Mouse (Mus musculus) heart, postnatal 10 days (tissue): ENCODE data around the gene Tmem273. TPM values are rescaled to one million over a fixed set of nuclear protein-coding genes. Genes with fewer than 3 reads are reported as not detected.

Experiments used
- DNase-seq, 2 experiments: peaks; one replicate each; pipeline ENCODE4 v3.0.0; 2021
- intact Hi-C: fragments of 180-260 bp; cut with DNase I; formaldehyde crosslinking; loops from one replicate; pipeline ENCODE4 v1.15.1; 2025
- total RNA-seq, 2 experiments: library from RNA; stranded (reverse); gene quantifications; 2 replicates each; pipeline ENCODE4 v1.2.3; 2021

Gene Tmem273
- total RNA-seq, 2 experiments from 2014 or later, result 0.50 to 0.99 TPM

GRCm38 (mm10) chr14:32801662-32802024, 15.9 kb downstream of the Tmem273 start:
- no peak for DNase-seq
- intact Hi-C loops, result loop anchor here (10.0 kb wide), 1 partner anchor 177 kb away; no protein-coding TSS in a partner anchor

DNA sequence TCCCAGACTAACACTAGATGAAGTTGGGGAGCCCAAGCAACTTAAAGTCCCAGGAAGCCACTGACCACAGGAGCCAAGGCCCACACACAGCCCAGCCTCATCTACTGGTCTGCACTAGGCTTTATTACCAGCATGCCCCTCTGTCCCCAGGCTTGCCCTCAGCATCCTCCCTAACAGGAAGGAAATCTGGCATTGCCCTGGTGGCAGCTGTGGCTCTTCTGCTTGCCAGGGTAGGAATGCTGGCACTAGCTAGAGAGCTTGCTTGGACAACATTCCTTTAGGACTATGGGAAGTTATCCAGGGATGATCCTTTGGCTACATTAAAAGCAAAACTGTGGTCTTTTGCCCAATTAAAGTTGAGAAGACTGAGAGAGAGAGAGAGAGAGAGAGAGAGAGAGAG, 24.3 kb downstream of the Tmem273 start:
- DNase-seq, result no peak

DNA sequence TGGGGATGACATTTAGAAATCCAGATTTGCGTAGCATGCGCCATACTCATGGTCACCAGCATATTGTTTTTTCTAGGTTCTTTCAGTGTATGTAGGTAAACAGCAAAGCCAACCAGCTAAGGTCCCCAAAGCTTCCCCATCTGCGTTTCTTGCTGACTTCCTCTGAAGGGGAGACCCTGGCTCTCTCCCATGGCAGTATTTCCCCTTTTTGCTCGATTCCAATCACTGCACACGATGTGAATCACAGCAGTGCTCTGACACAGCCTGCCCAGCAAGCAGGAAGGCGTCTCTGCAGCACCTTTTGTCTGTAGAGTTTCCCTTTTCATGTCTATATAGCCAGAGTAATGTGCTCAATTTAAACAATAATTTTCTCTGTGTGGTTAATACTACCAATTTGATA, 26.7 kb downstream of the Tmem273 start:
- no peak for DNase-seq
- intact Hi-C loops, result no loop called here

More for the DNA sequence above, 24.3 kb downstream of the Tmem273 start:
- intact Hi-C loops, result no loop called here

DNA sequence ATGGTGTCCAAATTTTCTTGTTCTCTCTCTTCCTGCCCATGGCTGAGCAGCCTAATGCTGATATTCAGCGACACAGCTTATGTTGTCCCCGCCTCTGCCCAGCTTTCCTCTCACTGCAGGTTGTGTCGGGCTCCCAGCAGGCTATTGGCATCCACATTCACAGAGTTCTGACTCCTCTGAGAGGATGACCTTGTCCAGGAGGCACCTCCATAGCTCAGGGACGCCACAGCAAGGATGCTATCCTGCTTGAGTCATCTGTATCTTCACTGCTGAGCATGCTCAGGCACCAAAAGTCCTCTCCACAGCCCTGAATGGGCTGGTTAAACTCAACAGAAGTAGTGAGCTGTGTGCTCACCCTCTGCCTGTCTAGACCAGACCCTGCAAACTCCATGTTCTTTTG, 29.2 kb downstream of the Tmem273 start:
- intact Hi-C loops, result loop anchor here (5.0 kb wide), 1 partner anchor 147 kb away; no protein-coding TSS in a partner anchor
- DNase-seq, result no peak

GRCm38 (mm10) chr14:32816533-32816932, 30.8 kb downstream of the Tmem273 start:
- intact Hi-C loops, result loop anchor here (5.0 kb wide), 1 partner anchor 146 kb away; no protein-coding TSS in a partner anchor

DNA sequence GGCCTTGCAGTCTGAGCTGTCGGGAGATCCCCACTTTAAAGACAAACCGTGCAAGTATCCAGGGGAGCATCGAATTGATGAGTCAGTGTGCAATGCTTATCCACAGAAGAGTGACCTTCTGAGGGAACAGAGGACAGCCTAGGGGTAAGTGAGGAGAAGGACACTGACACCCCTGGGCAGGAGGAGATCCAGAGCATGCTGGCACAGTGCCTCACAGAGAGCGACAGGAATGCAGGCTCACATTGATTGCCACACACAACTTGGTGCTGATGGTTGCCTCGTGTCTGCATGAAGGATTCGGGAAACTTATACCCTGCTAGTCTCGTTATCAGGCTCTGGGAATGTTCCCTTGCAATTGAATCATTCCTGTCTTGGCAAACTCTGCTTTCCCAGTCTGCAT, 31.5 kb downstream of the Tmem273 start:
- intact Hi-C loops, result loop anchor here (5.0 kb wide), 1 partner anchor 145 kb away; no protein-coding TSS in a partner anchor
- DNase-seq, result peak; percentile 62 to 78

More at GRCm38 (mm10) chr14:32816533-32816932, 30.8 kb downstream of the Tmem273 start:
- no peak for DNase-seq

GRCm38 (mm10) chr14:32819297-32819696, 33.5 kb downstream of the Tmem273 start:
- DNase-seq, result no peak
- intact Hi-C loops, result loop anchor here (5.0 kb wide), 1 partner anchor 143 kb away; no protein-coding TSS in a partner anchor

DNA sequence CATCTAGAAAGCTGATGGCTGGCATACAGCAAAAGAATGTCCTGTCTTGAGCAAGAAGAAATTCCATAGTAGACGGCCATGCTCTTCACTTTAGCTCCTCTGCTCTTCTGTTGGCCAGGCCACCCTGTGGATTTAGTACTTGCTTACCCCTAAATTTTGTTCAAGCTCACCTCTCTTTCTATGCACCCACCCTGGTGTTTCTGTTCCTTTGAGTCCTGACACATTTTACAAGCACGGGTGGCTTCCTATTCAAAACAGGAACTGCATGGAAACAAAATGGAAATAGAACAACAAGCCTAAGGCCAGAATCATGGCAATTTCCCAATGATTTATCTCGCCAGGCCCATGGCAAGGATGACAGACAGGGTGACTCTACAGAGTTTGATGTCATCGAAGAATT, 37.0 kb downstream of the Tmem273 start:
- no peak for DNase-seq
- intact Hi-C loops, result no loop called here

GRCm38 (mm10) chr14:32823861-32824260, 38.1 kb downstream of the Tmem273 start:
- DNase-seq, result no peak
- intact Hi-C loops, result no loop called here

DNA sequence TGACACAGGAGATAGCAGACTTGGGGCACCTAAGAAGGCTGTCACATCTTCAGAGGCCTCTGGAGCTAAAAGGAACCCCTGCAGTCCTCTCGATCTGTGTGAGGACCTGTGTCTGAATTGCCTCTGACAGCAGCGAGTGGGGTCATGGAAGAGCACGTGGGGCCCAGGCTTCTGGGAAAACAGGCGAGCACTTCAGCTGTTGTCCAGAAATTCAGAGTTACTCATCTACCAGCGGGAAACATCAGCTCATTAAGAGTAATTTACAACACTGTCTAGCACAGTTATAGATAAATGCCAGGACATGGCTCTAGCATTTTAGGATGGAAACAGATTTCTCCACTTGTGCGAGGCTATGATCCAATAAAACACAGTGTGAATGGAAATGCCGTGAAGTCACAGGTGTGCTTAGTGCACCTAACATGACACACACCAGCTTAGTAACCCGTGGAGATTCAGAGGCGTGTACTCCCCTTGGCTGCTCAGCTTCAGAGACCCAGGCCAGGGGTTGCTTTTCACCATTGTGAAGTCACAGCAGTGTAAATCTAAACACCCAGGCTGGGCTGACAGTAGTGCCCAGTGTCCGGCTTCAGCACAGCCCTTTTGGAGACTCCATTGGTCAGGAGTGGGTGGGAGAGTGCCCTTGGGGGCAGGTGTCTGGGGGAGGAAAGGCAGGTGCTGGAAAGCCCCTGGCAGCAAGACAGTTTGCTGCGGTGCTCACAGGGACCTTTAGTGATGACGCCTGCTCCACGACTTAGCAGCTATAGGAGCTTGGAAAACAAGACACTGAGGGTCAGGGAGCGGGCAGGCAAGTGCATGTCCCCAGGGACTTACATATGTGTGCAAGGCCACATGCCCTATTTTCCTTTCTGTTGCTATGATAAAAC, 38.7 kb downstream of the Tmem273 start:
- intact Hi-C loops, result no loop called here
- no peak for DNase-seq

DNA sequence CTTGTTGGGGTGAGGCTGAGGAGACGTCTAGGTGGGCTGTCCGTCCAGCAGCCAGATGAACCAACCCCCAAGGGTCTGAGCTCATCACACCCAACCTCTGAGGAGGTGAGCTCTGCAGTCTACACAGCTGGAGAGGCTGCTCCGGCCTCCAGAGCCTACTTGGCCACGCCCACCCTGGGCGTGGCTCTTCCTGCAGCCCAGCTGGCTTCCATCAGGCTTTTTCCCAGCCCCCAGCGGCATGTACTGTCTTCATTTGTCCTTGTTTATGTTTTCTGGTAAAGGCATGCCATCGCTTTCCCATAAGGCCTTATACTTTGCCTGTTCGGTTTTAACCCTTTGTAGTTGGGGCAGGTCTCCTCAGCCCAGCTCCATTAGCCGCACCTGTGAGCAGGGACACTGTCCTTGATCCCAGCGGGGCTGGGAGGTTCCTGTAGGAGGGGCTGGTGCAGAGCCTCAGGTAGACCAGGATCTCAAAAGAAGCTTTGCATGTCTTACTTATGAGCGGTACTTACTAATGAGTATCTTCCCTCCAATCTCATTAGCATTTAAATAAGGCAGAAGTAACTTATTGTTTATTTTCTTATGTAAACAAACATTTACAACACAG, 39.8 kb downstream of the Tmem273 start:
- DNase-seq, result peak; percentile 67 to 70
- intact Hi-C loops, result no loop called here

- DNase-seq, result peak; percentile 64 to 68
- intact Hi-C loops, result no loop called here
These were observed 41.4 kb downstream of the Tmem273 start for GRCm38 (mm10) chr14:32827165-32827564.

GRCm38 (mm10) chr14:32827994-32828650, 42.4 kb downstream of the Tmem273 start:
- DNase-seq, result peak; percentile 73 to 78
- intact Hi-C loops, result no loop called here

DNA sequence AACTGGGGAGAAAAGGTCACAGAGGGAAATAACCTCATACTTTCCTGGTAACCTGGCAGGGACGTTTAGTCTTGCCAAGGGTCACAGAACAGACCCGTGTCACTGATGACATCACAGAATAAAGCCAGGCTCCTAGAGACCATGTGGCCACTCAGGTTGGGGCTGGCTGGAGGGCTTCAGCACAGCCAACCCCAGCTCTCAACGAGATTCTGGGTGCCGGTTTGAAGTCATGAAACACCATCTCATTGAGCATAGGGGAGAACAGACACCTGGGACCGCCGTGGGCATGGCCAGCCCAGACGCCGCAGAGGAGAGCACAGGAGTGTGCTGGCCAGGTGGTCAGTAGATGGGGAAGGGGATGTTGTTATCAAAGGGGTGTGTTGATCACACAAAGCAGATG, 48.1 kb downstream of the Tmem273 start, which contains the start of gene Fam170b:
Gene Fam170b, plus strand, starts transcription at position 116 of the 400 bp plus-strand sequence.
- intact Hi-C loops, result no loop called here
- DNase-seq, result no peak

- intact Hi-C loops, result no loop called here
- no peak for DNase-seq
These were observed 49.4 kb downstream of the Tmem273 start for GRCm38 (mm10) chr14:32835181-32835580.

GRCm38 (mm10) chr14:32835596-32835995, 49.8 kb downstream of the Tmem273 start:
- intact Hi-C loops, result no loop called here
- no peak for DNase-seq

DNA sequence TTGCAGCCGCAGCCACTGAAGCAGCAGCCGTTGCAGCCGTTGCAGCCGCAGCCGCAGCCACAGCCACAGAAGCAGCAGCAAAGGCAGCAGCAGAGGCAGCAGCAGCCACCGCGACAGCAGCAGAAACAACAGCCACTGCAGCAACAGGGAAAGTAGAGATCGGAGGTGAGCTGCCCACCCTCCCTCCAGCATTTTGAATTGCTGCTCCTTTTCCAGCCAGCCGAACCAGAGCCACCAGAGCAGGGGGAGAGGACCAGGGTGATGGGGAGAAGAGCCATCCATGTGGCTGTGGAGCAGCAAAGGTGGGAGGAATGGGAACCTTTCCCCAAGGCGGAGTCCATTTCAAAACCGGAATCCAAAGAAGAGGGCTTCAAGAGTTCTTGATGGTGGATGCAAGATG, 50.4 kb downstream of the Tmem273 start:
- DNase-seq, result no peak
- intact Hi-C loops, result no loop called here

DNA sequence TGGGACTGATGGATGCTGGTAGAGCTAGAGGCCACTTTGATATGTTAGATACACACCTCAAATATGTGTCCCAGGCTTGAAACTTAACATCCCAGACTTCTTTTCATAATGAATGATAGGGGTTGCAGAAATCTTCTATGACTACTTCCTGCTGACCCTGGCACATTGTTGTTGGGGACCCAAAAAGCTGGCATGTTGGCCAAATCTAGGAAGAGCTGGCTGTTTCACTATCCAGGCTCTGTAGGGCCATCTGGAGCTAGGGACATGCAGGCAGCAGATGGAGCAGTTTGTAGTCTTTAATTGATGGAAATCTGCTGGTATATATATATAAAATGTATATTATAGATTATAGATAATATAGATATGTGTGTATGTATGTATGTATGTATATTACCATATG, 56.3 kb downstream of the Tmem273 start:
- no peak for DNase-seq
- intact Hi-C loops, result no loop called here

DNA sequence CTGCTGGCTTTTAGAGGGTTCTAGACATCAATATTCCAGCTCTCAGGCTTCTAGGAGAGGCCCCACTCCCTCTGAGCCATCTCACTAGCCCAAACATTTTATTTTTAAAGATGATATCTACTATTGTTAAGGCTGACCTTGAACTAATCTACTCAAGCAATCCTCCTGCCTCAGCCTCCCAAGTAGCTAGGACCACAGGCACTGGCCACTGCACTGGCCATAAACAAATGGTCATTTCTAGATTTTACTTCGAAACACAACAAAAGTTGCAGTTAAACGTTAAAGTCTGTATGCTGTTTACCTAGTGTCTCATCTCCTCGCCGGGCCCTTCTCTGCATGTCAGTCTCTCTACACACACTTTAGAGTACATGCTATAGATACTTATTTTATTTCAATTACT, 68.3 kb downstream of the Tmem273 start:
- no peak for DNase-seq
- intact Hi-C loops, result no loop called here

DNA sequence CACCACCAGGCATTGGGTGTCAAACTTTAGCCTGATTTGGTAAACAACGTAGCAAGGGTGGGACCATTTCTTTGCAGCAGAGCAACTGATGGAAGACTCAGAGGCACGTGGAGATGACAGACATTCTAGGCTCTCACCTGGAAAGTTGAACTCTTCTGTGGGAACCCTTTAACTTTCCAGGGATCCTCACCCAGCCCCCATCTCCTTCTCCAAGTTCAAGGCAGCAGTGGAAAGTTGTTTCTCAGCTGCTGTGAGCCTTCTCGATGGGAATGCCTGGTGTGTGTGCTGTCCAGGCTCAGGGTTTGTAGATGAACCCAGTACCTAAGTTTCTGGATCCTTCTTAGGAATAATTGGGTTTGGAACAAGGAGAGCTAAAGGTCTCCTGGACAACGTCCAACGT, 70.5 kb downstream of the Tmem273 start:
- intact Hi-C loops, result loop anchor here (2.0 kb wide), 1 partner anchor 105 kb away; no protein-coding TSS in a partner anchor

More for the DNA sequence above, 70.5 kb downstream of the Tmem273 start:
- no peak for DNase-seq
